Mouse (Mus musculus) midbrain, embryonic 12.5 days (tissue): ENCODE data around the gene Sh3bp2. TPM values are rescaled to one million over a fixed set of nuclear protein-coding genes. Genes with fewer than 3 reads are reported as not detected.

Experiments used
- ATAC-seq: fragments of 200-750 bp; cut with Nextera tagmentation; 2 replicates; pipeline ENCODE4 v1.8.0; 2017; ENCODE audit warnings: low read depth, moderate TSS enrichment, moderate library complexity; ENCODE audit not compliant: low FRiP score
- H3K27ac ChIP-seq: fragments of 300-500 bp; sonication (generic); replicated peaks from 2 replicates; pipeline ENCODE4 v1.5.1; 2016; ENCODE audit warnings: mild to moderate bottlenecking
- H3K27me3 ChIP-seq: fragments of 300-500 bp; sonication (generic); 2 replicates; pipeline ENCODE4 v1.6.1; 2016; ENCODE audit warnings: mild to moderate bottlenecking
- H3K36me3 ChIP-seq: fragments of 300-500 bp; sonication (generic); 2 replicates; pipeline ENCODE4 v1.6.1; 2016
- H3K4me1 ChIP-seq: fragments of 300-500 bp; sonication (generic); 2 replicates; pipeline ENCODE4 v1.6.1; 2016
- H3K4me2 ChIP-seq: fragments of 300-500 bp; sonication (generic); replicated peaks from 2 replicates; pipeline ENCODE4 v1.6.1; 2016; ENCODE audit warnings: mild to moderate bottlenecking, moderate library complexity
- H3K4me3 ChIP-seq: fragments of 300-500 bp; sonication (generic); 2 replicates; pipeline ENCODE4 v1.5.1; 2016; ENCODE audit warnings: mild to moderate bottlenecking
- H3K9ac ChIP-seq: fragments of 300-500 bp; sonication (generic); replicated peaks from 2 replicates; pipeline ENCODE4 v1.6.1; 2016; ENCODE audit warnings: mild to moderate bottlenecking, moderate library complexity
- H3K9me3 ChIP-seq: fragments of 300-500 bp; sonication (generic); 2 replicates; pipeline ENCODE4 v1.6.1; 2016; ENCODE audit warnings: mild to moderate bottlenecking
- WGBS: fragments of 180-500 bp; shearing (Covaris S2); methylation state at CpG from one replicate; pipeline ENCODE4 v1.1.7; 2016; 5-methylcytosine and 5-hydroxymethylcytosine counted together
- microRNA-seq: library from miRNA; unstranded; fragments of <30 nt; microRNA quantifications from one replicate; pipeline ENCODE4, GENCODE M21; 2017
- polyA plus RNA-seq: library from polyadenylated mRNA; unstranded; fragments of >200 nt; fragmentation: Nextera tagmentation; extraction: Ambion mirVana; gene quantifications from 2 replicates; pipeline ENCODE4 v1.2.1, GENCODE M21; 2016

Gene Sh3bp2
- polyA plus RNA-seq, 1 experiment from 2014 or later, result 13.5 TPM

DNA sequence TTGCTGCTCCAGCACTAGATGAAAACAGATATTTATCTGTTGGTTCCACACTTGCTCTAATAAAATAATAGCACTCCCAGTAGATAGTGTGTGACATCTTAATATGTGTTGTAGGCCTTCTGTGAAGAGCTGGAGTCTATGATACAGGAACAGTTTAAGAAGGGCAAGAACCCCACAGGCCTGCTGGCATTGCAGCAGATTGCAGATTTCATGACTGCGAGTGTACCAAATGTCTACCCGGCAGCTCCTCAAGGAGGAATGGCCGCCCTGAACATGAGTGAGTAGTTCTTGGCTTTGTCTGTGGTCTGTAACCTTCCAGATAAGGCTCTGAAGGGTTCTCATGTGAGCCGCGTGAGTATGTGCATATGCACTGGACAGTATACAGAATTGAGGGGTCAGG, 78.9 kb downstream of the Sh3bp2 start:
- ATAC-seq, result no peak
- H3K36me3 ChIP-seq, result peaks cover 46% of the 10 kb centered on the region

DNA sequence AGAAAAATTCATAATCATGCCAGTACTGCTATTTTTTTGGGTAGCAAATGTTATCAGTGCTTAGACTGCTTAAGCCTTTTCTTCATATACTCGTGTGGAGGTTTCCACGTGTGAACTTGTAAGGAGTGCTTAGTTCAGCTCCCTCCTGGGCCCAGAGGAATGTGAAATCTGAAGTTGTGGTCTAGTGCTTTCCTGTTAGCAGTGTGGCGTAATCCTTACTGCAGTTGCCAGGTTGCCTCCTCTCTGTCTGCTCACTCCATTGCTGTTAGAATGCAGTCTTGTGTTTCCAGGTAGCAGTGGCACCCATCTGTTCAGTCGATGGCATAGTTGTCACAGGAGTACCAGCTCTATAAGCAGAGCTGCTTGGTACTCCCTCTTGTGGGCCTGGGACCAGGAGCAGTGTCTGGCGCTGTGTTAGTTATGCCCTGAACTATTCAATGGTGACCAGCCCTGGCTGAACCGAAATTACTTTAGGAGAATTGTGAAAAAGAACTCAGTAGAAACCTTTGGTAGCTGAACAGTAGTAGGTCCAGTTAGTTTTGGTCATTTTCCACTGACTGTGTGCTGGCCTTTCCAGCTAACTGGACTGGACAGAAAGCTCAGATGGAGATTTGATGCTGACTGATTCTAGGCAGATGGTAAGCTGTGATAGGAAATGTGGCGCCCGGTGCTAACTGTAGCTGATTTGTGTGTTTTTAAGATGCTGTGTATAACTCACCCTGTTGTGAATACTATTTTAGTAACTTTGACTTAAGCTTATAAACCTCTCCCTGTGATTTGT, 81.7 kb downstream of the Sh3bp2 start:
- Histone ChIP-seq H3K9me3 (no peaks in the 10 kb centered on the region), H3K4me3 (no peak overlapping the region), H3K9ac (no peak overlapping the region), H3K4me1 (no peaks in the 10 kb centered on the region), H3K27ac (no peak overlapping the region), H3K4me2 (no peak overlapping the region), H3K36me3 (peaks cover 58% of the 10 kb centered on the region), H3K27me3 (no peaks in the 10 kb centered on the region)
- WGBS, result 91% methylated on average over 8 of the region's 8 CpGs
- no peak for ATAC-seq

More for the DNA sequence above, 78.9 kb downstream of the Sh3bp2 start:
- H3K9ac ChIP-seq, result no peak overlapping the region
- H3K9me3 ChIP-seq, result no peaks in the 10 kb centered on the region
- H3K27ac ChIP-seq, result no peak overlapping the region
- WGBS, result 94% methylated on average over 5 of the region's 5 CpGs
- no peaks in the 10 kb centered on the region for H3K27me3 ChIP-seq
- no peak overlapping the region for H3K4me2 ChIP-seq
- no peak overlapping the region for H3K4me3 ChIP-seq
- H3K4me1 ChIP-seq, result no peaks in the 10 kb centered on the region

DNA sequence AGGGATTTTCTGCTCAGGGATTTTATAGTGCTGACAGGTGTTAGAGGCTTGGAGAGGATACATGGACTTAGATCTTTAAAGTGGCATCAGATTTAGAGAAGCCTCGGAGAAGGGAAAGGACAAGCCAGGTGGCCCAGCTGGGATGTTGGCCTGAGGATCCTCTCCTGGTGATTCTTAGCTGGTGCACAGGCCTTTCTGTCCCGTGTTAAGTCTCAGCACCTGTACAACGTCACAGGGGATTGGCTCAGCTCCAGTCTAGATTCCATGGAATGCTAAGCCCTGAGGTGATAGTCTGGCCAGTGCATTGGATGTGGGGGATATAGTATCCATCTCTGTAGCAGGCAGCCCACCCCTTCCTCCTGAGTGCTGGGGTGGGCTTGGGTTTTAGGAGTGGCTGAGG, 82.6 kb downstream of the Sh3bp2 start:
- Histone ChIP-seq H3K27me3 (no peaks in the 10 kb centered on the region), H3K4me1 (no peaks in the 10 kb centered on the region), H3K4me2 (no peak overlapping the region), H3K36me3 (peaks cover 60% of the 10 kb centered on the region), H3K27ac (no peak overlapping the region), H3K4me3 (no peak overlapping the region), H3K9me3 (no peaks in the 10 kb centered on the region), H3K9ac (no peak overlapping the region)
- ATAC-seq, result no peak
- WGBS, result 78% methylated on average over 3 of the region's 3 CpGs

DNA sequence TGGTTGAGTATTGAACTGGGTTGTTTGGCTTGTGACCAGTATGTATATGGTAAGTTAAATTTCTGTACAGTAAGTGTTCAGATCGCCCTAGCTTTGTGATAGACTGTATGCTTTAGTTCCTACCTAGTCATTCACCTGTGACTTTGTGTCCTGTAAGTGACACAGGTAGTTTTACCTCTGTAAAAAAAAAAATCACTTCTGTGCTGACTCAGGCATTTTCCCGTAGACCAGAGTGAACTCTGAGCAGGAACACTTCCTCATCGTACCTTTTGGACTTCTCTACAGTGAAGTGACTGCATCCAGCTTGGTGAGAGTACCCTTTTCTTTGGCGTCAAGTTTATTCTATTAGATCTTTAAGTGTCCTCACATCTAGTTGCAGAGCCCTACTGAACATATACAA, 84.3 kb downstream of the Sh3bp2 start:
- no peaks in the 10 kb centered on the region for H3K4me1 ChIP-seq
- H3K27ac ChIP-seq, result no peak overlapping the region
- no peak overlapping the region for H3K4me3 ChIP-seq
- H3K4me2 ChIP-seq, result no peak overlapping the region
- no peak for ATAC-seq
- no peak overlapping the region for H3K9ac ChIP-seq
- no peaks in the 10 kb centered on the region for H3K9me3 ChIP-seq
- H3K36me3 ChIP-seq, result peaks cover 70% of the 10 kb centered on the region
- WGBS, result 93% methylated on average over 4 of the region's 4 CpGs
- no peaks in the 10 kb centered on the region for H3K27me3 ChIP-seq

Small RNA genes lying within 50 kb of the gene (microRNA-seq; reads per million reads assigned to microRNA genes)
- gene Mir7036b, result 3.0 reads per million, percentile 8 among the genes with 10 or more reads in this experiment

Other genes starting within 250 kb of the Sh3bp2 start
- gene Zfyve28, start 237.4 kb upstream of the Sh3bp2 start, polyA plus RNA-seq, result 1.9 and 2.5 TPM in 2 replicates
- gene Cfap99, start 237.2 kb upstream of the Sh3bp2 start, polyA plus RNA-seq, result not detected in 2 replicates
- 155 and 172 TPM in 2 replicates for gene Rnf4, start 189.5 kb upstream of the Sh3bp2 start, polyA plus RNA-seq
- 17.4 and 18.9 TPM in 2 replicates for gene Fam193a, start 155.9 kb upstream of the Sh3bp2 start, polyA plus RNA-seq
- 6.8 and 11.2 TPM in 2 replicates for gene Tnip2, start 11.8 kb upstream of the Sh3bp2 start, polyA plus RNA-seq
- gene Add1, start 47.8 kb downstream of the Sh3bp2 start, polyA plus RNA-seq, result 206 and 208 TPM in 2 replicates
- gene Mfsd10, start 111.4 kb downstream of the Sh3bp2 start, polyA plus RNA-seq, result 73.7 and 89.0 TPM in 2 replicates
- 24.5 and 24.7 TPM in 2 replicates for gene Nop14, start 134.3 kb downstream of the Sh3bp2 start, polyA plus RNA-seq
- 2.5 and 3.5 TPM in 2 replicates for gene Grk4, start 134.5 kb downstream of the Sh3bp2 start, polyA plus RNA-seq
- gene Htt, start 235.9 kb downstream of the Sh3bp2 start, polyA plus RNA-seq, result 21.2 and 22.2 TPM in 2 replicates